Mouse (Mus musculus) embryo, embryonic 11.5 days (tissue): Measurements from ENCODE around the gene Krtap12-1.
"Not testable (repeated sequence)": the region's sequence is repeated elsewhere in the genome, so short reads cannot be mapped to it uniquely, and the experiment has no call there.

ENCODE experiments used
- DNase-seq: peaks from one replicate; pipeline ENCODE4 v3.0.0-alpha.2; 2012; ENCODE audit warnings: low read depth, low spot score

Gene Krtap12-1

DNA sequence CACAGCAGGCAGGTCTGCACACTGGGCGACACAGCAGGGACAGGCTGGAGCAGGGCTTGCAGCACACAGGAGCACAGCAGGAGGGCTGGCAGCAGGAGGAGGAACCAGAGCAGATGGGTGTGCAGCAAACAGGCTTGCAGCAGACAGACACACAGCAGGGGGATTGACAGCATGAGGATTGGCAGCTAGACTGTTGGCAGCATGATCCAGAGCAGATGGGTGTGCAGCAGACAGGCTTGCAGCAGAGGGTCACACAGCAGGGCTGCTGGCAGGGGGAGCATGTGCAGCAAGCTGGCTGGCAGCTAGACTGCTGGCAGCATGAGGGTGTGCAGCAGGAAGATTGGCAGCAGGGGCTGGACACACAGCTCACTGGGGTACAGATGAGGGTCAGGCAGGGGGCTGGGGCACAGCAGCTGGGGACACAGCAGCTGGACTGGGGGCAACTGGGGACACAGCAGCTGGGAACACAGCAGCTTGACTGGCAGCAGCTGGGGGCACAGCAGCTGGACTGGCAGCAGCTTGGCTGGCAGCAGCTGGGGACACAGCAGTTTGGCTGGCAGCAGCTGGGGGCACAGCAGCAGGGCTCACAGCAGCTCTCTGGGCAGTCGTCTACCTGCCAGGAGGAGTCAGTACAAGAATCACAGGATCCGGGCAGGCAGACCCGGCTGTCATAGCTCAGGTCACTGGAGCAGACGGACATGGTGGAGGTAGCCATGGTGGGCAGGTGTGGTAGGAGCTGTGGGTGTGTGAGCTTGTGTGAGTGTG lies 21.7 kb downstream of the Krtap12-1 start, which contains the start of gene Gm18596:
Gene Gm18596, minus strand, starts transcription at position 715 of the 765 bp plus-strand sequence.
- not testable (repeated sequence) for DNase-seq

- DNase-seq, result not testable (repeated sequence)
Measured at GRCm38 (mm10) chr10:77750686-77751085, 30.3 kb downstream of the Krtap12-1 start.

DNA sequence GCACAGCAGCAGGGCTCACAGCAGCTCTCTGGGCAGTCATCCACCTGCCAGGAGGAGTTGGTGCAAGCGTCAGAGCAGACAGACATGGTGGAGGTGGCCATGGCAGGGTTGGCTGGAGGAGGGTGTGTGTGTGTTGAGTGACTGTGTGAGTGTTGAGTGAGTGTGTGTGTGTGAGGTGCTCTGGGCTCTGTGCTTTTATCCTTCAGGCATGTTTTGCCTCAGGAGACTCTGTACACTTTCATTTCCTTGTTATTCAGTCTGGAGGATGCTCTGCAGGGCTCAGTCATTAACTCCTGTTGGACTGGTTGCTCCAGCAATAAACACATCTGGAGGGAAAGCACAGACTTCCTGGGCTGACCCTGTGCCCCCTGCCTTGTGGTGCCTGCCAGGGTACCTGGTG lies 30.9 kb downstream of the Krtap12-1 start, which contains the start of gene Gm9736:
Gene Gm9736, minus strand, starts transcription at position 101 of the 400 bp plus-strand sequence.
- not testable (repeated sequence) for DNase-seq

DNA sequence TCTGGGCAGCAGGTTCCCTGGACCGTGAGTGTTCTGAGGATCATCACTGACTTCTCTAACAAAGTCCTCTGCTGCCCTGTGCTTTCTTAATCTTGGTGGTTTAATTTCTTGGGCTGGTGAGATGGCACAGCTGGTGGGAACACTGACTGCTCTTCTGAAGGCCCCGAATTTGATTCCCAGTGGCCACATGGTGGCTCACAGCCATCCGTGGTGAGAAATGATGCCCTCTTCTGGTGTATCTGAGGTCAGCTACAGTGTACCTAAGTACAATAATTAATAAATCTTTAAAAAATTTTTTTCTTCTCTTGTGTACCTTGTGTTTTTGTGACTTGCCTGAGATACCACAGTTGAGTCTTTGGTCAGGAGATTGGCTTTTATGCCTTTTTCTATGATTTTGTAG lies 31.9 kb downstream of the Krtap12-1 start:
- not testable (repeated sequence) for DNase-seq

DNA sequence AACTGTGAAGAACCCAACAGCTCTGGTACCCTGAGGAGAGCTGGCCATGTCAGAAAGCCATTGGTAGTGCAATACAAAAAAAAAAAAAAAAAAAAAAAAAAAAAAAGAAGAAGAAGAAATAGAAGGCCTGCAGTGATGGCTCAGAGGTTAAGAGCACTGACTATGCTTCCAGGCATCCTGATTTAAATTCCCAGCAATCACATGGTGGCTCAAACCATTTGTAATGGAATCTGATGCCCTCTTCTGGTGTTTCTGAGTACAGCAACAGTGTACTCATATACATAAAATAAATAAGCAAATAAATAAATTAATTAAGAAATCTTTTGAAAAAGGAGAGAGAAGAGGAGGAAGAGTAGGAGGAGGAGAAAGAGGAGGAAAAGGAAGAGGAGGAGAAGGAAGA lies 33.0 kb downstream of the Krtap12-1 start:
- DNase-seq, result no peak

- DNase-seq, result not testable (repeated sequence)
Measured at GRCm38 (mm10) chr10:77759582-77759981, 39.2 kb downstream of the Krtap12-1 start, which contains the start of gene Gm3233. Gene Gm3233, minus strand, starts transcription at chr10:77759682.

DNA sequence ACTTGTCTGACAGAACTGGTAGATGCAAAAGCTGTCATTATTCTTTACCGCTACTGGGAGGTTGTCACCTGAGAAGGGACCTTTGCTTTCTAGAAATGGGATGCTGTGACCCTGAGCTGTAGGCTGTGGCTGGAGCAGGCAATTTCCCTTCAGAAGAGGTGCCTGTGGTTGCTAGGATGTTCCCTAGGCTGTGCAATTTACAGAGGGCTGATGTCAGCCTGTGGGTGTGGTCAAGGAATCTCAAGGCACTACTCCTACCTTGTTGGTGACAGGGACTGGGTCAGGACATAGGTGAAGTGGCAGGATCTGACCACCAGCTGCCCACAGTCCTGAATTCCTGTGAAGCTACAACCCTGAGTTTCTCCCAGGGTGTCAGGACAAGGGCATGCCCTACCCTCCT lies 49.3 kb downstream of the Krtap12-1 start:
- DNase-seq, result no peak
